Mouse (Mus musculus): ENCODE data around the gene Tubal3.
"Not testable (repeated sequence)": the region's sequence is repeated elsewhere in the genome, so short reads cannot be mapped to it uniquely, and the experiment has no call there.

Tubal3 gene

GRCm38 (mm10) chr13:3917571-3918311 is at the start of gene Tubal3, which contains the start of gene Net1:
Gene Tubal3, plus strand, starts transcription at chr13:3918274.
Gene Net1, minus strand, starts transcription at chr13:3918220.
- peak; percentile 59 for DNase-seq (ENCODE audit: low read depth, low spot score)

GRCm38 (mm10) chr13:3869901-3870300 is 48.2 kb upstream of the Tubal3 start:
- DNase-seq (ENCODE audit: low read depth, low spot score), result no peak

GRCm38 (mm10) chr13:3872832-3873231 is 45.2 kb upstream of the Tubal3 start:
- no peak for DNase-seq (ENCODE audit: low read depth, low spot score)

GRCm38 (mm10) chr13:3876448-3876847 is 41.6 kb upstream of the Tubal3 start:
- no peak for DNase-seq (ENCODE audit: low read depth, low spot score)

GRCm38 (mm10) chr13:3877185-3877584 is 40.9 kb upstream of the Tubal3 start:
- DNase-seq (ENCODE audit: low read depth, low spot score), result no peak

GRCm38 (mm10) chr13:3877679-3878220 is 40.3 kb upstream of the Tubal3 start:
- DNase-seq (ENCODE audit: low read depth, low spot score), result no peak

- DNase-seq (ENCODE audit: low read depth, low spot score), result no peak
Measured at GRCm38 (mm10) chr13:3886663-3887062, 31.4 kb upstream of the Tubal3 start.

GRCm38 (mm10) chr13:3889111-3889510 is 29.0 kb upstream of the Tubal3 start:
- DNase-seq (ENCODE audit: low read depth, low spot score), result no peak

GRCm38 (mm10) chr13:3890061-3890460 is 28.0 kb upstream of the Tubal3 start:
- DNase-seq (ENCODE audit: low read depth, low spot score), result no peak

GRCm38 (mm10) chr13:3891479-3892087 is 26.5 kb upstream of the Tubal3 start:
- DNase-seq (ENCODE audit: low read depth, low spot score), result no peak

GRCm38 (mm10) chr13:3892601-3893000 is 25.5 kb upstream of the Tubal3 start:
- no peak for DNase-seq (ENCODE audit: low read depth, low spot score)

- DNase-seq (ENCODE audit: low read depth, low spot score), result peak; percentile 74
Measured at GRCm38 (mm10) chr13:3893126-3893734, 24.8 kb upstream of the Tubal3 start.

- DNase-seq (ENCODE audit: low read depth, low spot score), result no peak
Measured at GRCm38 (mm10) chr13:3894549-3894948, 23.5 kb upstream of the Tubal3 start.

- DNase-seq (ENCODE audit: low read depth, low spot score), result no peak
Measured at GRCm38 (mm10) chr13:3895397-3895980, 22.6 kb upstream of the Tubal3 start.

GRCm38 (mm10) chr13:3896032-3896431 is 22.0 kb upstream of the Tubal3 start:
- DNase-seq (ENCODE audit: low read depth, low spot score), result no peak

- peak; percentile 46 for DNase-seq (ENCODE audit: low read depth, low spot score)
Measured at GRCm38 (mm10) chr13:3896913-3897312, 21.2 kb upstream of the Tubal3 start.

GRCm38 (mm10) chr13:3898202-3898601 is 19.9 kb upstream of the Tubal3 start:
- DNase-seq (ENCODE audit: low read depth, low spot score), result not testable (repeated sequence)

- no peak for DNase-seq (ENCODE audit: low read depth, low spot score)
Measured at GRCm38 (mm10) chr13:3899301-3899700, 18.8 kb upstream of the Tubal3 start.

- no peak for DNase-seq (ENCODE audit: low read depth, low spot score)
Measured at GRCm38 (mm10) chr13:3907151-3907696, 10.8 kb upstream of the Tubal3 start.

- no peak for DNase-seq (ENCODE audit: low read depth, low spot score)
Measured at GRCm38 (mm10) chr13:3908262-3908661, 9.8 kb upstream of the Tubal3 start.

GRCm38 (mm10) chr13:3910356-3910755 is 7.7 kb upstream of the Tubal3 start:
- no peak for DNase-seq (ENCODE audit: low read depth, low spot score)

GRCm38 (mm10) chr13:3913504-3913903 is 4.6 kb upstream of the Tubal3 start:
- DNase-seq (ENCODE audit: low read depth, low spot score), result no peak

All from retina, adult 2 months (tissue).